Mouse (Mus musculus) heart, postnatal 0 days (tissue): ENCODE measurements around the gene Rnase10. TPM values are rescaled to one million over a fixed set of nuclear protein-coding genes. Genes with fewer than 3 reads are reported as not detected.

Experiments
- ATAC-seq: fragments of 200-750 bp; cut with Nextera tagmentation; 2 replicates; pipeline ENCODE4 v1.8.0; 2017; ENCODE audit warnings: low read depth, moderate number of reproducible peaks, moderate library complexity; ENCODE audit not compliant: insufficient read depth
- DNase-seq: peaks from one replicate; pipeline ENCODE4 v3.0.0-alpha.2; 2016; ENCODE audit warnings: low spot score
- H3K27ac ChIP-seq: fragments of 300-500 bp; sonication (generic); 2 replicates; pipeline ENCODE4 v1.5.1; 2014; ENCODE audit warnings: low read depth, mild to moderate bottlenecking
- H3K27me3 ChIP-seq: fragments of 300-500 bp; sonication (generic); 2 replicates; pipeline ENCODE4 v1.6.1; 2014; ENCODE audit warnings: low read length, mixed read lengths; ENCODE audit not compliant: control insufficient read depth, insufficient read depth
- H3K36me3 ChIP-seq: fragments of 300-500 bp; sonication (generic); replicated peaks from 2 replicates; pipeline ENCODE4 v1.6.1; 2014; ENCODE audit warnings: low read length, mixed read lengths; ENCODE audit not compliant: control insufficient read depth, insufficient read depth
- H3K4me1 ChIP-seq: fragments of 300-500 bp; sonication (generic); 2 replicates; pipeline ENCODE4 v1.6.1; 2014; ENCODE audit warnings: antibody characterized with exemption; ENCODE audit not compliant: control insufficient read depth, insufficient read depth
- H3K4me2 ChIP-seq: fragments of 300-500 bp; sonication (generic); 2 replicates; pipeline ENCODE4 v1.6.1; 2014; ENCODE audit warnings: low read depth, mild to moderate bottlenecking, low read length, moderate library complexity
- H3K4me3 ChIP-seq: fragments of 300-500 bp; sonication (generic); 2 replicates; pipeline ENCODE4 v1.5.1; 2014; ENCODE audit warnings: low read depth, low read length
- H3K9ac ChIP-seq: fragments of 300-500 bp; sonication (generic); replicated peaks from 2 replicates; pipeline ENCODE4 v1.6.1; 2014; ENCODE audit warnings: low read depth, low read length, mixed read lengths
- H3K9me3 ChIP-seq: fragments of 300-500 bp; sonication (generic); replicated peaks from 2 replicates; pipeline ENCODE4 v1.6.1; 2016; ENCODE audit warnings: low read length; ENCODE audit not compliant: control insufficient read depth
- CTCF ChIP-seq: IDR thresholded peaks from 2 replicates; pipeline ENCODE4 v1.5.1; 2016; ENCODE audit warnings: antibody characterized with exemption, control low read depth, low read depth
- EP300 ChIP-seq: IDR thresholded peaks from 2 replicates; pipeline ENCODE4 v1.6.1; 2016; ENCODE audit warnings: antibody characterized with exemption, low read depth
- WGBS: fragments of 180-500 bp; shearing (Covaris S2); extraction: QIAGEN DNeasy Blood & Tissue Kit; methylation state at CpG from one replicate; pipeline ENCODE4 v1.1.7; 2014; 5-methylcytosine and 5-hydroxymethylcytosine counted together
- polyA plus RNA-seq: library from polyadenylated mRNA; unstranded; fragments of >200 nt; fragmentation: Nextera tagmentation; extraction: Ambion mirVana; gene quantifications from 2 replicates; pipeline ENCODE4 v1.2.1, GENCODE M21; 2015
- total RNA-seq: library from RNA; depleted of rRNA; stranded (reverse); fragments of >200 nt; gene quantifications from 2 replicates; pipeline ENCODE4 v1.2.3, GENCODE M21; 2014; ENCODE audit warnings: low replicate concordance

Gene Rnase10
- total and polyA plus RNA-seq, 2 experiments from 2014 or later = 0.38 TPM; not detected in 1

- 79% methylated on average over 3 of the region's 3 CpGs for WGBS
- ATAC-seq = no peak
- no peaks in the 10 kb centered on the region for H3K36me3 ChIP-seq
- no peaks in the 10 kb centered on the region for H3K9me3 ChIP-seq
- no peaks in the 10 kb centered on the region for H3K4me1 ChIP-seq
- TF ChIP-seq EP300 (no peak), CTCF (no peak)
- H3K9ac ChIP-seq = no peak overlapping the region
- no peak overlapping the region for H3K27ac ChIP-seq
- no peak for DNase-seq
- no peaks in the 10 kb centered on the region for H3K27me3 ChIP-seq
- H3K4me3 ChIP-seq = no peak overlapping the region
- H3K4me2 ChIP-seq = no peak overlapping the region
These were observed 16.5 kb upstream of the Rnase10 start for GRCm38 (mm10) chr14:50991037-50991436.

- Histone ChIP-seq H3K4me2 (no peak overlapping the region), H3K27ac (peak overlapping the region; percentile 62; the same call in 1 of the 2 replicates), H3K36me3 (no peaks in the 10 kb centered on the region), H3K27me3 (no peaks in the 10 kb centered on the region), H3K4me1 (no peaks in the 10 kb centered on the region), H3K9ac (no peak overlapping the region), H3K4me3 (no peak overlapping the region), H3K9me3 (no peaks in the 10 kb centered on the region)
- DNase-seq = no peak
- no peak for TF ChIP-seq CTCF
- TF ChIP-seq EP300 = no peak
- 47% methylated on average over 3 of the region's 3 CpGs for WGBS
- ATAC-seq = no peak
These were observed 10.5 kb upstream of the Rnase10 start for GRCm38 (mm10) chr14:50997088-50997487.

GRCm38 (mm10) chr14:50997999-50998666 lies 9.4 kb upstream of the Rnase10 start:
- Histone ChIP-seq H3K9me3 (no peaks in the 10 kb centered on the region), H3K4me2 (no peak overlapping the region), H3K27ac (peak overlapping the region; percentile 62), H3K4me1 (no peaks in the 10 kb centered on the region), H3K9ac (no peak overlapping the region), H3K27me3 (no peaks in the 10 kb centered on the region), H3K4me3 (no peak overlapping the region), H3K36me3 (no peaks in the 10 kb centered on the region)
- ATAC-seq = peak; percentile 68
- peak; percentile 83; the same call in 1 of the 2 replicates for TF ChIP-seq EP300
- TF ChIP-seq CTCF = no peak
- WGBS = 52% methylated on average over 2 of the region's 2 CpGs
- peak; percentile 59 for DNase-seq

- Histone ChIP-seq H3K4me3 (no peak overlapping the region), H3K27ac (peak overlapping the region; percentile 95), H3K4me2 (peak overlapping the region; percentile 33), H3K9me3 (no peaks in the 10 kb centered on the region), H3K27me3 (no peaks in the 10 kb centered on the region), H3K4me1 (peaks cover 12% of the 10 kb centered on the region; the same call in 1 of the 2 replicates), H3K9ac (0 out of 2 replicates have a peak overlapping the region, but pooled peaks have one; percentile 9), H3K36me3 (no peaks in the 10 kb centered on the region)
- TF ChIP-seq EP300 (no peak; the same call in 1 of the 2 replicates), CTCF (no peak)
- peak; percentile 93 for ATAC-seq
- peak; percentile 88 for DNase-seq
- 17% methylated on average over 13 of the region's 13 CpGs for WGBS
These were observed 563 bp downstream of the Rnase10 start for GRCm38 (mm10) chr14:51007914-51008713.

GRCm38 (mm10) chr14:51008781-51009180 lies 1.2 kb downstream of the Rnase10 start:
- H3K27ac ChIP-seq = peak overlapping the region; percentile 95
- TF ChIP-seq EP300 (no peak), CTCF (no peak)

More at GRCm38 (mm10) chr14:51008781-51009180, 1.2 kb downstream of the Rnase10 start:
- Histone ChIP-seq H3K4me2 (no peak overlapping the region; the same call in 1 of the 2 replicates), H3K4me3 (no peak overlapping the region), H3K9ac (no peak overlapping the region), H3K9me3 (no peaks in the 10 kb centered on the region), H3K36me3 (no peaks in the 10 kb centered on the region), H3K4me1 (peaks cover 12% of the 10 kb centered on the region; the same call in 1 of the 2 replicates), H3K27me3 (no peaks in the 10 kb centered on the region)
- no peak for ATAC-seq
- DNase-seq = no peak
- 70% methylated on average over 4 of the region's 4 CpGs for WGBS
